Mouse (Mus musculus) MEL (cell line): ENCODE measurements around the gene Xpa. TPM values are rescaled to one million over a fixed set of nuclear protein-coding genes. Genes with fewer than 3 reads are reported as not detected.

ENCODE experiments used
- DNase-seq: peaks from one replicate; pipeline ENCODE4 v3.0.0; 2011; ENCODE audit warnings: low read depth, low spot score
- H3K27ac ChIP-seq: 2 replicates; pipeline ENCODE4 v1.5.1; 2012; ENCODE audit warnings: low read depth, mild to moderate bottlenecking, control low read depth, low read length, moderate library complexity; ENCODE audit not compliant: control insufficient read depth
- H3K27me3 ChIP-seq, 2 experiments: fragments of 150-350 bp in 1 of 2; sonication (generic) in 1 of 2; 2 replicates each; pipeline ENCODE4 v1.6.1; 2012; ENCODE audit warnings: low read length in 2 of 2, mild to moderate bottlenecking in 2 of 2, improper control_type of control experiment in 1 of 2, moderate library complexity in 1 of 2; ENCODE audit not compliant: insufficient read depth in 2 of 2, control insufficient read depth in 1 of 2
- H3K36me3 ChIP-seq, 2 experiments: 2 replicates each; pipeline ENCODE4 v1.6.1; 2012 to 2014; ENCODE audit warnings: low read length in 2 of 2, improper control_type of control experiment in 1 of 2, inconsistent platforms in 1 of 2, mild to moderate bottlenecking in 1 of 2; ENCODE audit not compliant: insufficient read depth in 2 of 2, control insufficient read depth in 1 of 2
- H3K4me1 ChIP-seq, 2 experiments: fragments of 150-350 bp in 1 of 2; sonication (generic) in 1 of 2; 2 replicates each; pipeline ENCODE4 v1.6.1; 2012; ENCODE audit warnings: low read length in 2 of 2, improper control_type of control experiment in 1 of 2, mild to moderate bottlenecking in 1 of 2; ENCODE audit not compliant: insufficient read depth in 2 of 2, control insufficient read depth in 1 of 2
- H3K4me3 ChIP-seq, 2 experiments: fragments of 150-350 bp in 1 of 2; sonication (generic) in 1 of 2; 2 replicates each; pipeline ENCODE4 v1.5.1; 2012; ENCODE audit warnings: low read depth in 2 of 2, low read length in 2 of 2, mild to moderate bottlenecking in 2 of 2, moderate library complexity in 2 of 2, control low read depth in 1 of 2, improper control_type of control experiment in 1 of 2; ENCODE audit not compliant: control insufficient read depth in 1 of 2, insufficient read depth in 1 of 2
- H3K79me2 ChIP-seq: 2 replicates; pipeline ENCODE4 v1.6.1; 2012; ENCODE audit warnings: mild to moderate bottlenecking, low read length, moderate library complexity; ENCODE audit not compliant: control insufficient read depth, poor library complexity, insufficient read depth
- H3K9ac ChIP-seq: 2 replicates; pipeline ENCODE4 v1.6.1; 2012; ENCODE audit warnings: low read depth, mild to moderate bottlenecking, control low read depth, low read length, moderate library complexity; ENCODE audit not compliant: control insufficient read depth, poor library complexity, severe bottlenecking
- H3K9me3 ChIP-seq: fragments of 150-350 bp; sonication (generic); replicated peaks from 2 replicates; pipeline ENCODE4 v1.6.1; 2012; ENCODE audit warnings: mild to moderate bottlenecking, low read length, improper control_type of control experiment, moderate library complexity; ENCODE audit not compliant: insufficient read depth
- BHLHE40 ChIP-seq: IDR thresholded peaks from 2 replicates; pipeline ENCODE4 v1.6.1; 2012; ENCODE audit warnings: low read depth, mild to moderate bottlenecking, inconsistent platforms, low read length, improper control_type of control experiment, borderline replicate concordance
- CHD2 ChIP-seq: IDR thresholded peaks from 2 replicates; pipeline ENCODE4 v1.6.1; 2011; ENCODE audit warnings: low read length, improper control_type of control experiment
- ETS1 ChIP-seq: IDR thresholded peaks from 2 replicates; pipeline ENCODE4 v1.6.1; 2012; ENCODE audit warnings: low read depth, mild to moderate bottlenecking, inconsistent platforms, low read length, improper control_type of control experiment, moderate library complexity
- GATA1 ChIP-seq: IDR thresholded peaks from 2 replicates; pipeline ENCODE4 v1.6.1; 2011; ENCODE audit warnings: low read depth, low read length, improper control_type of control experiment
- HCFC1 ChIP-seq: IDR thresholded peaks from 2 replicates; pipeline ENCODE4 v1.6.1; 2012; ENCODE audit warnings: low read depth, mild to moderate bottlenecking, inconsistent platforms, low read length, improper control_type of control experiment, moderate library complexity
- KAT2A ChIP-seq: conservative IDR thresholded peaks from 2 replicates; pipeline ENCODE4 v1.6.1; 2012; ENCODE audit warnings: low read depth, low read length, improper control_type of control experiment, inconsistent platforms
- MAX ChIP-seq: IDR thresholded peaks from 2 replicates; pipeline ENCODE4 v1.6.1; 2011; ENCODE audit warnings: low read length, improper control_type of control experiment
- MXI1 ChIP-seq: IDR thresholded peaks from 2 replicates; pipeline ENCODE4 v1.6.1; 2011; ENCODE audit warnings: mild to moderate bottlenecking, low read depth, low read length, improper control_type of control experiment
- MYB ChIP-seq: IDR thresholded peaks from 2 replicates; pipeline ENCODE4 v1.6.1; 2011; ENCODE audit warnings: mild to moderate bottlenecking, low read depth, low read length, improper control_type of control experiment
- NELFE ChIP-seq: IDR thresholded peaks from 2 replicates; pipeline ENCODE4 v1.6.1; 2011; ENCODE audit warnings: low read depth, low read length, improper control_type of control experiment
- NRF1 ChIP-seq: IDR thresholded peaks from 2 replicates; pipeline ENCODE4 v1.6.1; 2014; ENCODE audit warnings: low read depth, mild to moderate bottlenecking, inconsistent platforms, low read length, improper control_type of control experiment, moderate library complexity; ENCODE audit not compliant: poor library complexity, insufficient read depth, severe bottlenecking
- RAD21 ChIP-seq: IDR thresholded peaks from 2 replicates; pipeline ENCODE4 v1.6.1; 2011; ENCODE audit warnings: mild to moderate bottlenecking, low read depth, low read length, improper control_type of control experiment
- SIN3A ChIP-seq: IDR thresholded peaks from 2 replicates; pipeline ENCODE4 v1.6.1; 2012; ENCODE audit warnings: low read length, improper control_type of control experiment, inconsistent platforms
- TAL1 ChIP-seq: IDR thresholded peaks from 2 replicates; pipeline ENCODE4 v1.6.1; 2012; ENCODE audit warnings: mild to moderate bottlenecking, inconsistent platforms, low read length, moderate library complexity, mixed read lengths
- TCF12 ChIP-seq: IDR thresholded peaks from 2 replicates; pipeline ENCODE4 v1.6.1; 2014; ENCODE audit warnings: low read depth, mild to moderate bottlenecking, inconsistent platforms, low read length, improper control_type of control experiment, moderate library complexity
- UBTF ChIP-seq: IDR thresholded peaks from 2 replicates; pipeline ENCODE4 v1.6.1; 2012; ENCODE audit warnings: low read depth, mild to moderate bottlenecking, inconsistent platforms, low read length, improper control_type of control experiment, moderate library complexity, borderline replicate concordance; ENCODE audit not compliant: insufficient read depth
- USF1 ChIP-seq: IDR thresholded peaks from 2 replicates; pipeline ENCODE4 v1.6.1; 2014; ENCODE audit warnings: low read depth, mild to moderate bottlenecking, inconsistent platforms, low read length, improper control_type of control experiment, moderate library complexity
- ZC3H11A ChIP-seq: IDR thresholded peaks from 2 replicates; pipeline ENCODE4 v1.6.1; 2012; ENCODE audit warnings: low read depth, mild to moderate bottlenecking, inconsistent platforms, low read length, improper control_type of control experiment
- ZMIZ1 ChIP-seq: IDR thresholded peaks from 2 replicates; pipeline ENCODE4 v1.6.1; 2012; ENCODE audit warnings: low read depth, mild to moderate bottlenecking, inconsistent platforms, low read length, improper control_type of control experiment, moderate library complexity
- ZNF384 ChIP-seq: IDR thresholded peaks from 2 replicates; pipeline ENCODE4 v1.6.1; 2012; ENCODE audit warnings: low read depth, mild to moderate bottlenecking, inconsistent platforms, low read length, improper control_type of control experiment
- polyA plus RNA-seq, 2 experiments: library from polyadenylated mRNA; stranded (reverse) in 1 of 2; unstranded in 1 of 2; fragments of >175 nt in 1 of 2; fragments of >200 nt in 1 of 2; gene quantifications; 2 replicates each; pipeline versions ENCODE4 v1.2.1 to v1.2.4; 2012; ENCODE audit warnings: low replicate concordance in 2 of 2, low read depth in 1 of 2; ENCODE audit not compliant: insufficient read length in 2 of 2, insufficient read depth in 1 of 2, missing spikeins in 1 of 2
- total RNA-seq: library from RNA; depleted of rRNA; stranded (reverse); fragments of 300-350 nt; gene quantifications from 2 replicates; pipeline ENCODE4 v1.2.3, GENCODE M21; 2012

The Xpa gene
- total and polyA plus RNA-seq, 3 experiments = 11.4 to 24.0 TPM; not detected in 1

- H3K9me3 ChIP-seq = no peaks in the 10 kb centered on the region
- H3K36me3 ChIP-seq = peaks cover 0 to 11% of the 10 kb centered on the region in 2 experiments; a peak in 2 of 4 replicates
- no peak for TF ChIP-seq GATA1
- TF ChIP-seq HCFC1 = no peak
- TF ChIP-seq KAT2A = no peak
- no peak for TF ChIP-seq BHLHE40
- no peak for TF ChIP-seq MXI1
- H3K79me2 ChIP-seq = no peaks in the 10 kb centered on the region
- H3K4me1 ChIP-seq = no peaks in the 10 kb centered on the region
- no peak overlapping the region for H3K9ac ChIP-seq
- H3K27ac ChIP-seq = no peak overlapping the region
- no peak overlapping the region for H3K4me3 ChIP-seq
- no peak for DNase-seq
- no peaks in the 10 kb centered on the region for H3K27me3 ChIP-seq
Observed at GRCm38 (mm10) chr4:46177496-46177895, 18.6 kb downstream of the Xpa start.

DNA sequence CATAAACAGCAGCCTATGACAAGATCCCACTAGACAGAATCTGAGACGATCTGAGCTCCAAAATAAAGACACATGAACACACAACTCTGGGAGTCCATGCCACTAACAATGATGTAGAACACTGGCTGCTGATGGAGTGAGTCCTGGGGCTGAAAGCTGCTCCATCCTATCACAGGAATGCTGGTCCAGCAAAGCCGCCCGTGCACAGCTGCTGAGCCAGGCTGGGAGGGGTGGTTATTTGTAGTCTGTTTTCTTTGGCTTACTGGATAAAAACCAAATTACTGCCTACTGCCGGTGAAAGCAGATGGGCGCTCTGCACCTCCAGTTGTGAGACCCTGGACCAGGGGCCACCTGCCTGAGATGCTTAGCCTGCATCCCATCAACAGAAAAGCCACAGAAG, 19.1 kb downstream of the Xpa start:
- H3K9ac ChIP-seq = no peak overlapping the region
- no peak overlapping the region for H3K27ac ChIP-seq
- H3K36me3 ChIP-seq = peaks cover under 1 to 14% of the 10 kb centered on the region in 2 experiments; a peak in 3 of 4 replicates
- TF ChIP-seq RAD21 (no peak), ZC3H11A (no peak), GATA1 (no peak), KAT2A (no peak), ZMIZ1 (no peak), NELFE (no peak), NRF1 (no peak), MYB (no peak), TCF12 (no peak), SIN3A (no peak), ZNF384 (no peak), ETS1 (no peak), MAX (no peak), USF1 (no peak), CHD2 (no peak), UBTF (no peak), TAL1 (no peak)
- no peak for DNase-seq
- H3K27me3 ChIP-seq = no peaks in the 10 kb centered on the region
- H3K4me3 ChIP-seq = no peak overlapping the region
- no peaks in the 10 kb centered on the region for H3K79me2 ChIP-seq
- peaks cover under 1 to 2% of the 10 kb centered on the region in 2 experiments; a peak in 2 of 4 replicates for H3K4me1 ChIP-seq
- H3K9me3 ChIP-seq = no peaks in the 10 kb centered on the region
